Mouse (Mus musculus): ENCODE results near the gene Flot1. TPM values are rescaled to one million over a fixed set of nuclear protein-coding genes. Genes with fewer than 3 reads are reported as not detected.
A peak's percentile ranks its signal among the peaks of the same experiment; 100 is the strongest.

Flot1 gene
- total RNA-seq, 2 experiments from 2014 or later: 125 to 141 TPM

GRCm38 (mm10) chr17:35861198-35861857, 38.3 kb downstream of the Flot1 start, which contains the start of gene Nrm:
Nrm (plus strand) TSS chr17:35861318.
- intact Hi-C loops (cut with DNase I): loop anchor here (2.0 kb wide), 1 partner anchor 19 kb away; no protein-coding TSS in a partner anchor
- DNase-seq (ENCODE audit: low spot score): peak; percentile 88

- no peak for DNase-seq (ENCODE audit: low spot score)
- intact Hi-C loops (cut with DNase I): no loop called here
Observed at GRCm38 (mm10) chr17:35864832-35865353, 41.9 kb downstream of the Flot1 start.

GRCm38 (mm10) chr17:35865481-35866280, 42.7 kb downstream of the Flot1 start, which contains the start of gene Ppp1r18:
Ppp1r18 (plus strand) TSS chr17:35865593.
- intact Hi-C loops (cut with DNase I): no loop called here
- peak; percentile 82 for DNase-seq (ENCODE audit: low spot score)

- DNase-seq (ENCODE audit: low spot score): peak; percentile 81
- intact Hi-C loops (cut with DNase I): no loop called here
Observed at GRCm38 (mm10) chr17:35866281-35866831, 43.3 kb downstream of the Flot1 start.

- no peak for DNase-seq (ENCODE audit: low spot score)
- intact Hi-C loops (cut with DNase I): no loop called here
Observed at GRCm38 (mm10) chr17:35866911-35867890, 44.2 kb downstream of the Flot1 start.

- intact Hi-C loops (cut with DNase I): no loop called here
- no peak for DNase-seq (ENCODE audit: low spot score)
Observed at GRCm38 (mm10) chr17:35868165-35868820, 45.3 kb downstream of the Flot1 start.

GRCm38 (mm10) chr17:35868961-35869345, 45.9 kb downstream of the Flot1 start:
- DNase-seq (ENCODE audit: low spot score): no peak
- intact Hi-C loops (cut with DNase I): no loop called here

GRCm38 (mm10) chr17:35869346-35870067, 46.5 kb downstream of the Flot1 start:
- intact Hi-C loops (cut with DNase I): no loop called here

GRCm38 (mm10) chr17:35870151-35870883, 47.3 kb downstream of the Flot1 start:
- intact Hi-C loops (cut with DNase I): no loop called here
- DNase-seq (ENCODE audit: low spot score): peak; percentile 77

More at GRCm38 (mm10) chr17:35869346-35870067, 46.5 kb downstream of the Flot1 start:
- DNase-seq (ENCODE audit: low spot score): peak; percentile 32

- DNase-seq (ENCODE audit: low spot score): no peak
- intact Hi-C loops (cut with DNase I): no loop called here
Observed at GRCm38 (mm10) chr17:35870884-35871696, 48.1 kb downstream of the Flot1 start.

- intact Hi-C loops (cut with DNase I): no loop called here
- DNase-seq (ENCODE audit: low spot score): peak; percentile 74
Observed at GRCm38 (mm10) chr17:35873774-35874519, 50.9 kb downstream of the Flot1 start.

- DNase-seq (ENCODE audit: low spot score): no peak
- intact Hi-C loops (cut with DNase I): loop anchor here (1.0 kb wide), 1 partner anchor 135 kb away; no protein-coding TSS in a partner anchor
Observed at GRCm38 (mm10) chr17:35874721-35875120, 51.7 kb downstream of the Flot1 start.

GRCm38 (mm10) chr17:35879245-35880057, 56.4 kb downstream of the Flot1 start, which contains the start of gene Dhx16:
Dhx16 (plus strand) TSS chr17:35879819.
- peak; percentile 87 for DNase-seq (ENCODE audit: low spot score)
- intact Hi-C loops (cut with DNase I): loop anchor here (1.0 kb wide), 1 partner anchor 29 kb away; no protein-coding TSS in a partner anchor
